Mouse (Mus musculus) midbrain, postnatal 0 days (tissue): ENCODE results near the gene Tgfb1i1. TPM values are rescaled to one million over a fixed set of nuclear protein-coding genes. Genes with fewer than 3 reads are reported as not detected.

Experiments used
- ATAC-seq: fragments of 200-750 bp; cut with Nextera tagmentation; 2 replicates; pipeline ENCODE4 v1.8.0; 2017; ENCODE audit warnings: moderate number of reproducible peaks, mild to moderate bottlenecking, moderate TSS enrichment, moderate library complexity; ENCODE audit not compliant: low FRiP score
- DNase-seq: peaks from one replicate; pipeline ENCODE4 v3.0.0-alpha.2; 2015; ENCODE audit warnings: low spot score
- H3K27ac ChIP-seq: fragments of 300-500 bp; sonication (generic); 2 replicates; pipeline ENCODE4 v1.5.1; 2014; ENCODE audit warnings: low read depth, mild to moderate bottlenecking, low read length, mixed read lengths
- H3K27me3 ChIP-seq: fragments of 300-500 bp; sonication (generic); 2 replicates; pipeline ENCODE4 v1.6.1; 2014; ENCODE audit warnings: low read length, control low read depth, mixed read lengths; ENCODE audit not compliant: insufficient read depth
- H3K36me3 ChIP-seq: fragments of 300-500 bp; sonication (generic); 2 replicates; pipeline ENCODE4 v1.6.1; 2014; ENCODE audit warnings: low read length, control low read depth, mixed read lengths; ENCODE audit not compliant: insufficient read depth
- H3K4me1 ChIP-seq: fragments of 300-500 bp; sonication (generic); 2 replicates; pipeline ENCODE4 v1.6.1; 2014; ENCODE audit warnings: mild to moderate bottlenecking, control low read depth, antibody characterized with exemption, low read length, mixed read lengths; ENCODE audit not compliant: insufficient read depth
- H3K4me2 ChIP-seq: fragments of 300-500 bp; sonication (generic); 2 replicates; pipeline ENCODE4 v1.6.1; 2014; ENCODE audit warnings: low read depth, mild to moderate bottlenecking, low read length, mixed read lengths; ENCODE audit not compliant: poor library complexity, severe bottlenecking
- H3K4me3 ChIP-seq: fragments of 300-500 bp; sonication (generic); 2 replicates; pipeline ENCODE4 v1.5.1; 2014; ENCODE audit warnings: low read depth, mild to moderate bottlenecking, low read length, moderate library complexity
- H3K9ac ChIP-seq: fragments of 300-500 bp; sonication (generic); replicated peaks from 2 replicates; pipeline ENCODE4 v1.6.1; 2014; ENCODE audit warnings: mild to moderate bottlenecking, low read length, moderate library complexity, mixed read lengths; ENCODE audit not compliant: poor library complexity, severe bottlenecking
- H3K9me3 ChIP-seq: fragments of 300-500 bp; sonication (generic); 2 replicates; pipeline ENCODE4 v1.6.1; 2016; ENCODE audit warnings: low read length, control low read depth
- CTCF ChIP-seq: IDR thresholded peaks from 2 replicates; pipeline ENCODE4 v1.5.1; 2016; ENCODE audit warnings: antibody characterized with exemption, mild to moderate bottlenecking
- WGBS: fragments of 180-500 bp; shearing (Covaris S2); extraction: QIAGEN DNeasy Blood & Tissue Kit; methylation state at CpG from one replicate; pipeline ENCODE4 v1.1.7; 2014; 5-methylcytosine and 5-hydroxymethylcytosine counted together
- polyA plus RNA-seq: library from polyadenylated mRNA; unstranded; fragments of >200 nt; fragmentation: Nextera tagmentation; extraction: Ambion mirVana; gene quantifications from 2 replicates; pipeline ENCODE4 v1.2.1, GENCODE M21; 2015
- total RNA-seq: library from RNA; depleted of rRNA; stranded (reverse); fragments of >200 nt; gene quantifications from 2 replicates; pipeline ENCODE4 v1.2.3, GENCODE M21; 2014

Gene Tgfb1i1
- total and polyA plus RNA-seq, 2 experiments from 2014 or later, result 18.2 to 20.2 TPM

DNA sequence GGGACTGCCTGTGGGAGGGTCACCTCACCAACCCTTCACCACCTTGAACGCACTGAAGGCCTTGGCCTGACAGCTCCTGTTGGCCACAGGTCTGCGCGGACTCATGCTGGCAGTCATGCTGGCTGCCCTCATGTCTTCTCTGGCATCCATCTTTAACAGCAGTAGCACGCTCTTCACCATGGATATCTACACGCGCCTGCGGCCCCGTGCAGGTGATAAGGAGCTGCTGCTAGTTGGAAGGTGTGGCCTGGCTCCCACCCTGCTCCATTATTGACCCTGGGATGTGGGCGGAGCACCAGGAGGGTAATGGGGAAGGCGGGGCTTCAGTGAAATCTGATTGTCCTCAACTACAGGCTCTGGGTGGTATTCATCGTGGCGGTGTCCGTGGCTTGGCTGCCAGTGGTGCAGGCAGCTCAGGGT is 23.8 kb downstream of the Tgfb1i1 start:
- 68% methylated on average over 13 of the region's 13 CpGs for WGBS
- Histone ChIP-seq H3K36me3 (peaks cover 23% of the 10 kb centered on the region), H3K4me2 (no peak overlapping the region), H3K4me1 (no peaks in the 10 kb centered on the region), H3K27ac (no peak overlapping the region), H3K4me3 (no peak overlapping the region), H3K27me3 (no peaks in the 10 kb centered on the region), H3K9ac (no peak overlapping the region), H3K9me3 (no peaks in the 10 kb centered on the region)
- ATAC-seq (no peak), DNase-seq (no peak)
- no peak for TF ChIP-seq CTCF

DNA sequence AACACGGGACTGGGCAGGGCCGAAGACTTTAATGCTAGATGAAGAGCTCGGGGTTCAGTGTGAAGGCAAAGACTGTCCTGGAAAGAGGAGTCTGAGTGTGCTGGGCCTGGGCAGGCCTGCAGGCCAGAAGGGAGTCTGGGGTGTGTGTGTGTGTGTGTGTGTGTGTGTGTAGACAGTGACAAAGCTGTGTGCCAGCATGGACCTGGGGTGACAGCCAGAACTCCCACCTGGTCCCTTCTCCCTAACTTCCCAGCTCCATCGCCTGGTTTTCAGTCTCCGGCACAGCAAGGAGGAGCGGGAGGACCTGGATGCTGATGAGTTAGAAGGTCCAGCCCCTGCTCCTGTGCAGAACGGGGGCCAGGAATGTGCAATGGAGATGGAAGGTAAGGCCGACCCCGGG is 24.9 kb downstream of the Tgfb1i1 start:
- DNase-seq, result no peak
- ATAC-seq, result no peak
- H3K9ac ChIP-seq, result no peak overlapping the region
- 97% methylated on average over 9 of the region's 9 CpGs for WGBS
- TF ChIP-seq CTCF, result no peak
- no peaks in the 10 kb centered on the region for H3K4me1 ChIP-seq
- peaks cover 28% of the 10 kb centered on the region for H3K36me3 ChIP-seq
- H3K27ac ChIP-seq, result no peak overlapping the region
- H3K4me3 ChIP-seq, result no peak overlapping the region
- no peak overlapping the region for H3K4me2 ChIP-seq
- no peaks in the 10 kb centered on the region for H3K27me3 ChIP-seq
- no peaks in the 10 kb centered on the region for H3K9me3 ChIP-seq

DNA sequence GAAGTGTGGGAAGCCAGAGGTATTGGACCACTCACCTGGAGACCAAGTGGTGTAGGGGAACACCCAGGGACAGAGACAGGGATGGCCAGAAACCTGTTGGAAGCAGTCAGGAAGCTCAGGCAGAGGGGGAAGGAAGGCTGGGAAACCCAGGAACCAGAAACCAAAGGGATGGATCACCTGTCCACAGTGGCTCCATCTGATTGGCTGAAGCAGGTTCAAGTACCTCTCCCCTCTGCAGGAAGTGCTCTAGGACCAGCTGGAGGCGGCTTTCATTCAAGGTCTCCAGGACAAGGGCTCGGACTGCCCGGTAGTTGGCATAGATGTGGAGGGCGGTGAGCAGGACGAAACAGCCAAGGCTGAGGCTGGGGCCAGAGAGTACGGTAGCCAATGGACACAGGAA is 29.4 kb downstream of the Tgfb1i1 start:
- no peak overlapping the region for H3K4me3 ChIP-seq
- H3K27ac ChIP-seq, result no peak overlapping the region
- no peaks in the 10 kb centered on the region for H3K4me1 ChIP-seq
- WGBS, result 96% methylated on average over 6 of the region's 6 CpGs
- no peak for DNase-seq
- H3K36me3 ChIP-seq, result peaks cover 40% of the 10 kb centered on the region
- no peaks in the 10 kb centered on the region for H3K27me3 ChIP-seq
- no peak overlapping the region for H3K4me2 ChIP-seq
- ATAC-seq, result no peak
- TF ChIP-seq CTCF, result no peak
- H3K9ac ChIP-seq, result no peak overlapping the region
- no peaks in the 10 kb centered on the region for H3K9me3 ChIP-seq

DNA sequence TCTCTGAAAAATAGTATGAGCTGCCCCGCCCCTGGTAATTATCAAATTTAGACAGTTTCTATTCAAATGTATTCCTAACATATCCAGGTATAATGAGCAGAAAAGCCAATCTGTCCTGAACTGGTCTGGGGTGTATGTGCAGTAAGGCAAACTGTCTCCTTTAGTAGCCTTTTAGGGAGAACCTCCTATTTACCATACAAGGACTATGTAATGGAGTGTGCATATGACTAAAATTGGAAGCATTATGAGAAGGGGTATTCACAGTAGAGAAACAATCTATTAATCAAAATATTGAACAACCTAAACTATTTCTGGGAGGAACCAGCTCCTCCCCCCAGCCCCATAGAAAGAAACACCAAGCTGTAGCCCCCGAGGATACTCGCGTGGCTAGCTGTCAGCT is 33.1 kb downstream of the Tgfb1i1 start:
- no peak overlapping the region for H3K27ac ChIP-seq

DNA sequence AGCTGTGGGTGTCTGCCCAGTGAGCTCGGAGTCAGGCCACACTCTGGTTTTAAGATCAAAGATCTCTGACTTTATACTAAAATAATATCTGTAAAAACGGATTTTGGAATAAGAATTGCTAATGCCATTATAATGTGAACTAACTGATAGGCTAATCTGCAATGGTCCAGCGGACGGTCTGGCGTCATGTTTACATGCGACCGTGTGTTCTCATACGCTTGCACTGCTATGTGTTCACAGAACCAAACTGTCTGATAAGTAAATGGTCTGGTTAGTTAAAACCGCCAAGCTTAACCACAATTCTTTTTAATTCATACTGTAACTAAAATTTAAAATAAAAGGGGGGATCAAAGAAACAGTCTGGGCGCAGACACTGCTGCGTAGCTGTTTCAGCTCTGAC is 35.2 kb downstream of the Tgfb1i1 start:
- Histone ChIP-seq H3K27ac (no peak overlapping the region), H3K9ac (no peak overlapping the region), H3K4me2 (no peak overlapping the region), H3K9me3 (no peaks in the 10 kb centered on the region), H3K4me1 (no peaks in the 10 kb centered on the region), H3K36me3 (peaks cover 21% of the 10 kb centered on the region), H3K4me3 (no peak overlapping the region), H3K27me3 (no peaks in the 10 kb centered on the region)
- DNase-seq, result no peak
- TF ChIP-seq CTCF, result no peak
- ATAC-seq, result no peak
- WGBS, result 75% methylated on average over 11 of the region's 11 CpGs

More for the DNA sequence above, 33.1 kb downstream of the Tgfb1i1 start:
- 80% methylated on average over 4 of the region's 4 CpGs for WGBS
- no peak for TF ChIP-seq CTCF
- Histone ChIP-seq H3K4me3 (no peak overlapping the region), H3K4me1 (no peaks in the 10 kb centered on the region), H3K4me2 (no peak overlapping the region), H3K9me3 (no peaks in the 10 kb centered on the region), H3K9ac (no peak overlapping the region), H3K27me3 (no peaks in the 10 kb centered on the region), H3K36me3 (peaks cover 29% of the 10 kb centered on the region)
- no peak for DNase-seq
- ATAC-seq, result no peak

DNA sequence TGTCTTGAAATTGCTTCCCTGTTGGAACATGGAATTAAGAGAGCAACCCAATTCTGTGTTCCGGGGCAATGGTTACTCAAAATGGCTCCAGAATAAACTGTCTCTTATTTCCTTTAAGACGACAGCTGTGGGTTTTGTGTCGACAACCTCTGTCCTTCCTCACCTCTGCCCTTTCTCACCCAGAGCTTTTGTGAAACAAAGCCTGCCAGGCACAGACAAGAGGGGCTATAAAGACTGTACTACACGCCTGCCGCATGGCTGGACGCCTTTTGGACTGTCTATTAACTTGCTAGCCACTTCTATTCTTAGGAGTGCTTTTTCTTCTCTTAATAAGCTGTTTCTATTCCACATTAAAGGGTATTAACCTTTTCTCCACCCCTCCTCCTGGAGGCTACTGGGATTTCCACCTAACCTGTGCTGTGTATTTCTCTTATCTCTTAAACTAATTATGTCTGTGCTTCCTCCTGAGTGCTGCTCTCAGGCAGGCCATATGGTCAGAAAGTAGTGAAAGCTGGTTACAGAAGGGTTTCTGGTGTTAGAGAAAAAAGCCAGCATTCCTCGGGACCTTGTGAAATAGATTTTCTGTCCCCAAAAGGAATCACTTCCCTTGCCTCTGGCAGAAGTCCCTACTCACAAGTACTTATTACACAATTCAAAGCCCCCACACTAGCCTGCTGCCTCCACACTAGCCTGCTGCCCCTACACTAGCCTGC is 36.1 kb downstream of the Tgfb1i1 start:
- Histone ChIP-seq H3K4me3 (no peak overlapping the region), H3K4me2 (no peak overlapping the region), H3K36me3 (peaks cover 18% of the 10 kb centered on the region), H3K9ac (no peak overlapping the region), H3K4me1 (no peaks in the 10 kb centered on the region), H3K27me3 (no peaks in the 10 kb centered on the region), H3K27ac (no peak overlapping the region), H3K9me3 (no peaks in the 10 kb centered on the region)
- DNase-seq (no peak), ATAC-seq (no peak)
- WGBS, result 17% methylated on average over 7 of the region's 7 CpGs
- TF ChIP-seq CTCF, result no peak
